9 mouse cellular contexts compared by ENCODE assay signal in genomic region chr6:12350753-12351152, GRCm38 (mm10).
A peak's percentile ranks its signal among the peaks of the same experiment; 100 is the strongest.
DNase-seq lines count a peak whose midpoint lies in the region; ATAC-seq lines count a peak whose summit lies in the region.
"Had no signal": no experiment of that assay in that cellular context is flagged by ENCODE, and none has a peak within 500 bp of the region (broad histone marks: within the 10 kb centered on the region; RNA-seq: fewer than 3 reads in every experiment).

No protein-coding gene starts in this region.

- no peaks in the 10 kb centered on the region for H3K9me3 ChIP-seq in kidney, embryonic 16.5 days (ENCODE audit: low read length)
- H3K9me3 ChIP-seq: midbrain, embryonic 12.5 days had no signal

- 48% methylated on average over 5 of the region's 5 CpGs for WGBS in kidney, embryonic 16.5 days

- H3K27ac ChIP-seq in kidney, embryonic 16.5 days (ENCODE audit: low read length), result no peak overlapping the region
- H3K27ac ChIP-seq: midbrain, embryonic 12.5 days had no signal

- peak; percentile 3 to 13 for DNase-seq in kidney, postnatal 36 days
- peak; percentile 56 for DNase-seq in MN1 (ENCODE audit: low spot score)
- peak; percentile 60 for DNase-seq in brain, embryonic 18.5 days (ENCODE audit: low read depth, low spot score)
- DNase-seq in lung, postnatal 25 days (ENCODE audit: low spot score), result peak; percentile 7
- DNase-seq in cerebellum, adult 11 months, result no peak
- DNase-seq: thymus, adult 2 months had no signal

- H3K27me3 ChIP-seq in kidney, embryonic 16.5 days (ENCODE audit: insufficient read depth, low read length), result no peaks in the 10 kb centered on the region
- H3K27me3 ChIP-seq: midbrain, embryonic 12.5 days had no signal

- H3K4me2 ChIP-seq in kidney, embryonic 16.5 days (replicated peaks; ENCODE audit: low read depth, low read length), result no peak overlapping the region
- H3K4me2 ChIP-seq: midbrain, embryonic 12.5 days had no signal

- ATAC-seq in kidney, embryonic 16.5 days (ENCODE audit: low FRiP score, low TSS enrichment), result no peak
- no peak for ATAC-seq in erythroid progenitor cell, adult 5-6 weeks (replicated peaks; ENCODE audit: low FRiP score, poor library complexity, severe bottlenecking)

- H3K9ac ChIP-seq in kidney, embryonic 16.5 days (replicated peaks; ENCODE audit: low read length), result no peak overlapping the region
- H3K9ac ChIP-seq: midbrain, embryonic 12.5 days had no signal

- no peaks in the 10 kb centered on the region for H3K36me3 ChIP-seq in kidney, embryonic 16.5 days (ENCODE audit: insufficient read depth, low read length)
- H3K36me3 ChIP-seq: midbrain, embryonic 12.5 days had no signal

- H3K4me3 ChIP-seq in kidney, embryonic 16.5 days (ENCODE audit: low read length), result no peak overlapping the region
- H3K4me3 ChIP-seq: midbrain, embryonic 12.5 days had no signal

- no peaks in the 10 kb centered on the region for H3K4me1 ChIP-seq in kidney, embryonic 16.5 days (ENCODE audit: insufficient read depth, low read length)
